Mouse (Mus musculus) erythroblast, embryonic 14.5 days (primary cell): ENCODE measurements around the gene Ccdc153.

Source experiments
- GATA1 ChIP-seq: IDR thresholded peaks from 2 replicates; pipeline ENCODE4 v1.6.1; 2012; ENCODE audit warnings: low read length, inconsistent platforms, mixed read lengths
- TAL1 ChIP-seq: IDR thresholded peaks from 3 replicates; pipeline ENCODE4 v1.6.1; 2012; ENCODE audit warnings: low read length, inconsistent platforms, mixed read lengths

- no peak for TF ChIP-seq GATA1
- TF ChIP-seq TAL1: no peak
Measured at GRCm38 (mm10) chr9:44213538-44213937, 26.9 kb upstream of the Ccdc153 start.
